Mouse (Mus musculus) neural tube, postnatal 0 days (tissue): Measurements from ENCODE around the gene Olfr392. TPM values are rescaled to one million over a fixed set of nuclear protein-coding genes. Genes with fewer than 3 reads are reported as not detected.

ENCODE experiments used
- polyA plus RNA-seq: library from polyadenylated mRNA; unstranded; fragments of >200 nt; fragmentation: Nextera tagmentation; extraction: Ambion mirVana; gene quantifications from 2 replicates; pipeline ENCODE4 v1.2.1, GENCODE M21; 2015

Gene Olfr392
- polyA plus RNA-seq, result not detected in 2 replicates

GRCm38 (mm10) chr11:73816949-73817348, at the start of gene Olfr392:
Gene Olfr392, minus strand, starts transcription at chr11:73817049.

GRCm38 (mm10) chr11:73851354-73851753, 34.5 kb upstream of the Olfr392 start, which contains the start of gene Olfr393:
Gene Olfr393, minus strand, starts transcription at chr11:73851454.

DNA sequence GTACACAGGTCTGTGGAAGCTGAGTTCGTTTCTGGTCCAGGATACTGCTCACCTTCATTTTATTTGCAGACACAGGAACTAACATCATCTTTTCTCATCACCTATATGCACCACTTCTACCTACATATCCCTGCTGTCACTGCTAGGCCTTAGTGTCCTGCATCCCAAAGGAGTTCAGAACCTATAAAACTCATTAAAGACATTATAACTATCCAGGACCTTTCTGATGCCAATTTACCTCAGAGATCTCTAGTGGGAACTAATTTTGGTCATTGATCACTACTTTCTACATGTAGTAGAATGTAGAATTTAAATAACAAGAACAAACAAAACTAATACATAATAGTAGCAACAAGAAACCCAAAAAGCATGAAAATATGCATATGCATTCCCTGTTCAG, 13.9 kb downstream of the Olfr392 start, which contains the start of gene Olfr391-ps:
Olfr391-ps (minus strand) TSS at position 101 of the 400 bp plus-strand sequence.

DNA sequence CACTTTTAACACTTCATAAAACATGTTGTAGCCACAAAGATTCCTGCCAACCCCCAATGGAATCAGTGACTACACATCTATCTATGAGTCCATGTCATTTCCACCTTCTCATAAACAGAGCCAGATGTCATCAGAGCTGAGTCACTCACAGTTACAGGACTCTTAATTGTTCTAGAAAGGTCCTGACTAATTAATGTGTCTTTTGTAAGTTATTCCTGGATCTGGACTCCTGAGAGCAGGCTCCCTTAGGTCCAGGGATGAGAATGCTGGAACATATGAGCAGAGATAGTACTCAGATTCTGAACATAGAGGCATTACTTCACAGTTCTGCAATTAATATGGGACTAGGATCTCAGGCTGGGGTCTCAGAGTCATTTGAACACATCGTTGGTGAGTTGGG, 34.2 kb downstream of the Olfr392 start, which contains the start of gene Olfr390:
Olfr390 (plus strand) TSS at position 301 of the 400 bp plus-strand sequence.

DNA sequence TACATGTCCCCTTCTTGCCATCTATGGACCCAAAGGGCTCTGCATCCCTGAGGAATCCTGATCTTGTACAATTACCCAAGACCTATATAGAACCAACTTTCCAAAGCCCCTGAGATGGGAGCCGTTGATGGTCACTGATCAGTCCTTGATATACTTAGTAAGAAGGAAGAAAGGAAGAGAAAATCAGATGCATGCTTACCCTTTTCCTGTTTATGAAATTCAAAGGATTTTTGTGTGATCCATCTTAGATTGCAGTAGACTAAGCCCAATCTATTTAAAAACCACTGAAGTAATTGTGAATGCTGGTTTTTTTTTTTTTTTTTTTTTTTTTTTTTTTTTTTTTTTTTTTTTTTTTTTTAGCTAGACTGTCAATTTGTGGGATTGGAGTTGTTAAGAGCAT, 36.2 kb downstream of the Olfr392 start, which contains the start of gene Olfr389:
Olfr389 (minus strand) TSS at position 101 of the 400 bp plus-strand sequence.

Other genes starting within 250 kb of the Olfr392 start
- not detected in 2 replicates for gene Olfr385, start 224.0 kb downstream of the Olfr392 start, polyA plus RNA-seq
- not detected in 2 replicates for gene Olfr384, start 218.5 kb downstream of the Olfr392 start, polyA plus RNA-seq
- gene Zfp735, start 128.3 kb downstream of the Olfr392 start, polyA plus RNA-seq, result not detected in 2 replicates
- not detected in 2 replicates for gene Olfr389, start 36.3 kb downstream of the Olfr392 start, polyA plus RNA-seq
- not detected in 2 replicates for gene Olfr390, start 34.1 kb downstream of the Olfr392 start, polyA plus RNA-seq
- gene Olfr391-ps, start 14.0 kb downstream of the Olfr392 start, polyA plus RNA-seq, result not detected in 2 replicates
- not detected in 2 replicates for gene Olfr393, start 34.4 kb upstream of the Olfr392 start, polyA plus RNA-seq
- gene Olfr394, start 73.7 kb upstream of the Olfr392 start, polyA plus RNA-seq, result not detected in 2 replicates
- not detected in 2 replicates for gene Olfr395, start 92.2 kb upstream of the Olfr392 start, polyA plus RNA-seq
- gene Olfr23, start 119.6 kb upstream of the Olfr392 start, polyA plus RNA-seq, result not detected in 2 replicates
- gene Olfr397, start 143.8 kb upstream of the Olfr392 start, polyA plus RNA-seq, result not detected in 2 replicates
- not detected in 2 replicates for gene Olfr398, start 173.4 kb upstream of the Olfr392 start, polyA plus RNA-seq
- not detected in 2 replicates for gene Olfr139, start 239.5 kb upstream of the Olfr392 start, polyA plus RNA-seq
- gene Olfr399, start 239.6 kb upstream of the Olfr392 start, polyA plus RNA-seq, result not detected in 2 replicates